Mouse (Mus musculus) limb, embryonic 10.5 days (tissue): Measurements from ENCODE around the gene Olfr1051. TPM values are rescaled to one million over a fixed set of nuclear protein-coding genes. Genes with fewer than 3 reads are reported as not detected.
"Not testable (repeated sequence)": the region's sequence is repeated elsewhere in the genome, so short reads cannot be mapped to it uniquely, and the experiment has no call there.

Experiments
- DNase-seq: peaks from one replicate; pipeline ENCODE4 v3.0.0-alpha.2; 2017; ENCODE audit warnings: low spot score
- H3K27ac ChIP-seq: fragments of 300-500 bp; sonication (generic); 2 replicates; pipeline ENCODE4 v1.5.1; 2016; ENCODE audit warnings: mild to moderate bottlenecking
- H3K27me3 ChIP-seq: fragments of 300-500 bp; sonication (generic); 2 replicates; pipeline ENCODE4 v1.6.1; 2016; ENCODE audit warnings: low read depth, mild to moderate bottlenecking; ENCODE audit not compliant: poor library complexity, severe bottlenecking
- H3K36me3 ChIP-seq: fragments of 300-500 bp; sonication (generic); 2 replicates; pipeline ENCODE4 v1.6.1; 2016; ENCODE audit warnings: mild to moderate bottlenecking, moderate library complexity
- H3K4me1 ChIP-seq: fragments of 300-500 bp; sonication (generic); 2 replicates; pipeline ENCODE4 v1.6.1; 2016
- H3K4me3 ChIP-seq: fragments of 300-500 bp; sonication (generic); 2 replicates; pipeline ENCODE4 v1.5.1; 2016; ENCODE audit warnings: mild to moderate bottlenecking, moderate library complexity
- H3K9me3 ChIP-seq: fragments of 300-500 bp; sonication (generic); replicated peaks from 2 replicates; pipeline ENCODE4 v1.6.1; 2016; ENCODE audit warnings: mild to moderate bottlenecking
- WGBS: fragments of 180-500 bp; shearing (Covaris S2); methylation state at CpG from one replicate; pipeline ENCODE4 v1.1.7; 2016; 5-methylcytosine and 5-hydroxymethylcytosine counted together
- polyA plus RNA-seq: library from polyadenylated mRNA; unstranded; fragments of >200 nt; fragmentation: Nextera tagmentation; extraction: Ambion mirVana; gene quantifications from 2 replicates; pipeline ENCODE4 v1.2.1, GENCODE M21; 2016

The Olfr1051 gene
- not detected in 2 replicates for polyA plus RNA-seq

DNA sequence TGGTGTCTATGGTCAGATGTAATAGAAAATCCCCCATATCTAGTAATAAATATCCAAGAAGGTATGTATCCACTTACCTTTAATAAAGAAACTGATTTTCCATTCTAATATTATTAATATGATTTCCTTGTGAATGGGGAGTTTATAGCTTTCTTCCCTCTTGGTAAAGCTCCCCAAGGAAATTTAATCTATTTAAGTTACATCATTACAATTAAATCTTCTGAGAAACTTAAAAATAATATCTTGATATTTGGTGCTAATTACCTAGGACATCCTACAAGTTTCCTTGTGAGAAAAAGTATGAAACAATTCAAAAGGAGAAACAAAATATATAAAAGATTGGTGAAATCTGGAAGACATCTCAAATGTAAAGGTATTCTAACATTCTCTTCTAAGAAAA, at the start of gene Olfr1051:
Gene Olfr1051 (minus strand): TSS at position 101 of the 400 bp plus-strand sequence.
- not testable (repeated sequence) for DNase-seq, H3K36me3 ChIP-seq, H3K27ac ChIP-seq, H3K4me3 ChIP-seq, H3K9me3 ChIP-seq, H3K4me1 ChIP-seq, H3K27me3 ChIP-seq

DNA sequence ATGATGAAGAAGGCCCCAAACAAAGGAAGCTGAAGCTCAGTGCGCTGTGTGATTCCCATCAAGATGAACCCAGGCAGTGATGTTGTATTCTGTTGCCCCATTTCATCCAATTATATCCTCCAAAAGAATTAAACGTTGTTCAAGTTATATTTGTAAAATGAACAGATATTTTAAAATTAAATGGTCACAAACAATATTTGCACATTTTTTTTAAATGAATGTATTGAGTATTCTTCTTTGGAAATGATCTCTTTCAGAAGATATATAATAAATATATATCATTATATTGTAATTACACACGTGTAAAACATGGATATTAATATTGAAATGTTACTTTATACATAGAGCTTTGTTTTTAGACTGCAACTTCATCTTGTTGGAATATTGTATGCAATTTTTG, 36.3 kb upstream of the Olfr1051 start, which contains the start of gene Olfr1053:
Gene Olfr1053 (minus strand): TSS at position 101 of the 400 bp plus-strand sequence.
- H3K27me3 ChIP-seq, result no peaks in the 10 kb centered on the region
- no peaks in the 10 kb centered on the region for H3K9me3 ChIP-seq
- no peak within 1 kb of the TSS for H3K27ac ChIP-seq
- no peak within 1 kb of the TSS for H3K4me3 ChIP-seq
- H3K4me1 ChIP-seq, result no peaks in the 10 kb centered on the region
- no peaks in the 10 kb centered on the region for H3K36me3 ChIP-seq
- DNase-seq, result no peak
- WGBS, result 73% methylated on average over 3 of the region's 3 CpGs

DNA sequence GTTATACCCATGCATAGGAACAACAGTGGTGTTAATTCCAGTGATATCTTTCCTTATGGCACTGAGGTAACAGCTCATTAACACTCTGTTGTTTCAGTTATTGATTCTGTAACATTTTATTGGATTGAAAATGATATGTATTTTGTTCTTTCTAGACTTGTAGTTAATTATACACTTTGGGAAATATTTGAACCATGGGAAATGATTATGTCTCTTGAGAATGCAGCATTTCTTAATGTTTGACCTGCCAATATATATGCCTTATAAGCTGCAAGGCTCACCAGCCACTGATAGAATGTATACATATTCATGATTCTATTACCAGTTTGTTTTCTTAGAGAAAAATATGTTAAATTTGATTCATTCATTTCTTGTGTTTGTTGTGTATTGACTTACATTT, 13.3 kb upstream of the Olfr1051 start, which contains the start of gene Olfr1052:
Gene Olfr1052 (plus strand): TSS at position 301 of the 400 bp plus-strand sequence.
- H3K27me3 ChIP-seq, result no peaks in the 10 kb centered on the region
- no peak within 1 kb of the TSS for H3K4me3 ChIP-seq
- H3K4me1 ChIP-seq, result no peaks in the 10 kb centered on the region
- no peaks in the 10 kb centered on the region for H3K36me3 ChIP-seq
- H3K9me3 ChIP-seq, result no peaks in the 10 kb centered on the region
- no peak for DNase-seq
- no peak within 1 kb of the TSS for H3K27ac ChIP-seq

DNA sequence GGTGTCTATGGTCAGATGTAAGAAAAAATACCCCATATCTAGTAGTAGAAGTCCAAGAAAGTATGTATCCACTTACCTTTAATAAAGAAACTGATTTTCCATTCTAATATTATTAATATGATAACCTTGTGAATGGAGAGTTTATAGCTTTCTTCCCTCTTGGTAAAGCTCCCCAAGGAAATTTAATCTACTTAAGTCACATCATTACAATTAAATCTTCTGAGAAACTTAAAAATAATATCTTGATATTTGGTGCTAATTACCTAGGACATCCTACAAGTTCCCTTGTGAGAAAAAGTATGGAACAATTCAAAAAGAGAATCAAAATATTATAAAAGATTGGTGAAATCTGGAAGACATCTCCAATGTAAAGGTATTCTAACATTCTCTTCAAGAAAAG, 20.7 kb downstream of the Olfr1051 start, which contains the start of gene Olfr1049:
Gene Olfr1049 (minus strand): TSS at position 101 of the 400 bp plus-strand sequence.
- H3K4me3 ChIP-seq, H3K36me3 ChIP-seq, DNase-seq, H3K27me3 ChIP-seq, H3K4me1 ChIP-seq, H3K27ac ChIP-seq, H3K9me3 ChIP-seq: not testable (repeated sequence)

DNA sequence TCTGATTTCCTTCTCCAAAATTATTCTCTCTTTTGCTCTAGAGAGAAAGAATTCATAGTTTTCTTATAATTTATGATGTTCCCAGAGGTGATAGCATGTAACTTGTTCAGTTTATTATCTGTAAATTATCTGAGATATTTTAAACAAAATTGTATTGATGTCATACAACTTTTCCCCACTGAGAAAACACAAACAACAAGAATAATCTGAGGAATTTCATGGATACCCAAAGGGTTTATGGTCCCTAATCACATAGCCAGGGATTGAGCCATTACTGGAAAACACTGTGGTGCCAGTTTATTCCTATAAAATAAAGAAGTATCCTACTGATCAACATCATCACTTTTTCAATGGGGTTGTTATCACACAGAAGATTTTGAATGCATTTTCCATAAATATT, 38.7 kb downstream of the Olfr1051 start, which contains the start of gene Olfr1048:
Gene Olfr1048 (minus strand): TSS at position 101 of the 400 bp plus-strand sequence.
- Histone ChIP-seq H3K27ac (no peak within 1 kb of the TSS), H3K27me3 (no peaks in the 10 kb centered on the region), H3K9me3 (no peaks in the 10 kb centered on the region), H3K4me1 (no peaks in the 10 kb centered on the region), H3K36me3 (no peaks in the 10 kb centered on the region), H3K4me3 (no peak within 1 kb of the TSS)
- DNase-seq, result no peak

DNA sequence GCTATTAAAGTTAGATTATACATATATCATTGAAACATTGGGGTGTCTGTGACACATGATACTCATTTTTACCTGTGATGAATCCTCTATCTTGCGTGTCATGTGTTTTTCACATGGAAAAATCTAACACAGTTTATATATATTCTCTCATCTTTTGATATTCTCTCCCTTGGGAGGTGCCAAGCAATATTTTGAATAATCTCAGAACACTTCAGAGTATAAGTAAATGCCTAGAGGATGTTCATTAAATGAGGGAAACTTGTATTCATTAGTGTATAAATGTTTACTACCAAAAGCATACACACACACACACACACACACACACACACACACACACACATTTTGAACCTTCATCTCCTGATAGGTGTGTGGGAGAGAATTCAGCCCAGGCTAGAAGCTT, 47.6 kb downstream of the Olfr1051 start, which contains the start of gene Olfr1047:
Gene Olfr1047 (minus strand): TSS at position 101 of the 400 bp plus-strand sequence.
- Histone ChIP-seq H3K4me1 (no peaks in the 10 kb centered on the region), H3K27me3 (no peaks in the 10 kb centered on the region), H3K36me3 (no peaks in the 10 kb centered on the region), H3K27ac (no peak within 1 kb of the TSS), H3K4me3 (no peak within 1 kb of the TSS), H3K9me3 (no peaks in the 10 kb centered on the region)
- WGBS, result 84% methylated on average over 1 of the region's 1 CpGs
- DNase-seq, result no peak

Other genes starting within 250 kb of the Olfr1051 start
- not detected in 2 replicates for gene Olfr1034, start 233.2 kb downstream of the Olfr1051 start, polyA plus RNA-seq
- not detected in 2 replicates for gene Olfr1036, start 205.1 kb downstream of the Olfr1051 start, polyA plus RNA-seq
- not detected in 2 replicates for gene Olfr1037, start 191.7 kb downstream of the Olfr1051 start, polyA plus RNA-seq
- not detected in 2 replicates for gene Olfr1039, start 143.2 kb downstream of the Olfr1051 start, polyA plus RNA-seq
- gene Olfr1040, start 132.4 kb downstream of the Olfr1051 start, polyA plus RNA-seq, result not detected in 2 replicates
- gene Olfr1042, start 117.2 kb downstream of the Olfr1051 start, polyA plus RNA-seq, result not detected in 2 replicates
- gene Olfr1043, start 111.6 kb downstream of the Olfr1051 start, polyA plus RNA-seq, result not detected in 2 replicates
- not detected in 2 replicates for gene Olfr1044, start 101.3 kb downstream of the Olfr1051 start, polyA plus RNA-seq
- gene Olfr52, start 93.4 kb downstream of the Olfr1051 start, polyA plus RNA-seq, result not detected in 2 replicates
- not detected in 2 replicates for gene Olfr1045, start 76.1 kb downstream of the Olfr1051 start, polyA plus RNA-seq
- not detected in 2 replicates for gene Olfr1046, start 59.8 kb downstream of the Olfr1051 start, polyA plus RNA-seq
- gene Olfr1047, start 47.7 kb downstream of the Olfr1051 start, polyA plus RNA-seq, result not detected in 2 replicates
- gene Olfr1048, start 38.8 kb downstream of the Olfr1051 start, polyA plus RNA-seq, result not detected in 2 replicates
- gene Olfr1049, start 20.8 kb downstream of the Olfr1051 start, polyA plus RNA-seq, result not detected in 2 replicates
- gene Olfr1052, start 13.4 kb upstream of the Olfr1051 start, polyA plus RNA-seq, result not detected in 2 replicates
- not detected in 2 replicates for gene Olfr1053, start 36.2 kb upstream of the Olfr1051 start, polyA plus RNA-seq
- not detected in 2 replicates for gene Olfr1054, start 56.3 kb upstream of the Olfr1051 start, polyA plus RNA-seq
- gene Olfr1055, start 71.2 kb upstream of the Olfr1051 start, polyA plus RNA-seq, result not detected in 2 replicates
- gene Olfr1056, start 83.4 kb upstream of the Olfr1051 start, polyA plus RNA-seq, result not detected in 2 replicates
- gene Olfr1057, start 99.3 kb upstream of the Olfr1051 start, polyA plus RNA-seq, result not detected in 2 replicates
- gene Olfr1058, start 109.5 kb upstream of the Olfr1051 start, polyA plus RNA-seq, result not detected in 2 replicates
- not detected in 2 replicates for gene Olfr1061, start 135.0 kb upstream of the Olfr1051 start, polyA plus RNA-seq
- not detected in 2 replicates for gene Olfr1062, start 147.7 kb upstream of the Olfr1051 start, polyA plus RNA-seq
- gene Olfr1065, start 171.5 kb upstream of the Olfr1051 start, polyA plus RNA-seq, result not detected in 2 replicates
- not detected in 2 replicates for gene Olfr1066, start 177.2 kb upstream of the Olfr1051 start, polyA plus RNA-seq
- gene Olfr228, start 208.3 kb upstream of the Olfr1051 start, polyA plus RNA-seq, result not detected in 2 replicates
- gene Olfr1076, start 229.4 kb upstream of the Olfr1051 start, polyA plus RNA-seq, result not detected in 2 replicates